Mouse (Mus musculus): ENCODE data around the gene Tcirg1. TPM values are rescaled to one million over a fixed set of nuclear protein-coding genes. Genes with fewer than 3 reads are reported as not detected.

Gene Tcirg1
- polyA plus RNA-seq, 1 experiment from 2014 or later = 24.7 TPM

DNA sequence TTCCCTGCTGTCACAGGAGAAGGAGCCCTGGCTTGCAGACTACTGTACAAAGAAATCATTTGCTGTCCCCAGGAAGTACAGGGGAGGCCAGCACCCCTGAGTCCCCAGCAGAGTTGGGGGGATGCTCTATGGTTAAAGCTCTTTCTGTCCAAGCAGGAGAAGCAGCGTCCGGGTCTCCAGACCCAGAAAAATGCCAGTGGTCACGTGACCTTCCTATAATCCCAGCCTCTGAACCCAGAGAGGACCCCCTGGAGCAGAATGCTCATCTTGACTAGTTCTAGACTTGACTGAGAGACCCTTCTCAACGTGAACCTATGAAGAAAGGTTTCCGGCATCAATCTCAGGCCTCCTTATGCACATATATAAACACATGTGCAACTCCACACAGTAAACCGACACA is 18.9 kb upstream of the Tcirg1 start:
- peaks cover 5% of the 10 kb centered on the region; the same call in 1 of the 2 replicates for H3K27me3 ChIP-seq (replicated peaks)
- H3K9me3 ChIP-seq (replicated peaks) = no peaks in the 10 kb centered on the region
- no peak overlapping the region for H3K27ac ChIP-seq
- ATAC-seq = no peak
- no peak overlapping the region for H3K4me3 ChIP-seq
- no peak overlapping the region for H3K4me2 ChIP-seq
- no peak overlapping the region for H3K9ac ChIP-seq
- 76% methylated on average over 6 of the region's 6 CpGs for WGBS (ENCODE audit: insufficient replicate concordance)
- peaks cover 49% of the 10 kb centered on the region for H3K4me1 ChIP-seq
- H3K36me3 ChIP-seq = no peaks in the 10 kb centered on the region

GRCm38 (mm10) chr19:3924868-3925267 is 17.9 kb upstream of the Tcirg1 start:
- Histone ChIP-seq H3K9ac (no peak overlapping the region), H3K27ac (no peak overlapping the region), H3K4me1 (peaks cover 39% of the 10 kb centered on the region), H3K4me3 (no peak overlapping the region), H3K4me2 (no peak overlapping the region), H3K27me3 (replicated peaks) (peaks cover 5% of the 10 kb centered on the region; the same call in 1 of the 2 replicates), H3K9me3 (replicated peaks) (no peaks in the 10 kb centered on the region), H3K36me3 (no peaks in the 10 kb centered on the region)
- ATAC-seq = no peak
- WGBS (ENCODE audit: insufficient replicate concordance) = 66% methylated on average over 7 of the region's 7 CpGs

DNA sequence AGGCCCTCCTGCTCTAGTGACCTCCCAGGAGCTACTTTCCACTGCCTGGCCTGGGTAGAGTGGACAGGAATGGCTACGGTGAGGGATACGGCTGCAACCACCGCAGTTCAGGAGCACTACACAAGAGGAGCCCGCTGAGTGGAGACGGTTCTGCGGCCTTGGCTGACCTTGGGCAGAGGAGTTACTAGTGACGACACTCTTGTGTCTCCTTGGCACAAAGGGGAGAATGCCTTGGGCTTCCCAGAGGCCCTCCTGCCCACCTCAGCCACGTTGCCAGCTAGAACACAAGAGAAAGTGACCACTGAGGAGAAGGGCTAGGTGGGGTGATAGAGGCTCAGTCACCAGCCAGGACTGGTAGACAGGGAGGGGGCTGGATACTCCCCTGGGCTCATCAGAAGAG is 17.3 kb upstream of the Tcirg1 start:
- H3K4me2 ChIP-seq = no peak overlapping the region
- peaks cover 33% of the 10 kb centered on the region for H3K4me1 ChIP-seq
- no peak overlapping the region for H3K4me3 ChIP-seq
- H3K27me3 ChIP-seq (replicated peaks) = no peaks in the 10 kb centered on the region; the same call in 1 of the 2 replicates
- no peak overlapping the region; the same call in 1 of the 2 replicates for H3K27ac ChIP-seq
- H3K9me3 ChIP-seq (replicated peaks) = no peaks in the 10 kb centered on the region
- H3K36me3 ChIP-seq = no peaks in the 10 kb centered on the region
- ATAC-seq = no peak
- no peak overlapping the region for H3K9ac ChIP-seq
- 76% methylated on average over 8 of the region's 8 CpGs for WGBS (ENCODE audit: insufficient replicate concordance)

DNA sequence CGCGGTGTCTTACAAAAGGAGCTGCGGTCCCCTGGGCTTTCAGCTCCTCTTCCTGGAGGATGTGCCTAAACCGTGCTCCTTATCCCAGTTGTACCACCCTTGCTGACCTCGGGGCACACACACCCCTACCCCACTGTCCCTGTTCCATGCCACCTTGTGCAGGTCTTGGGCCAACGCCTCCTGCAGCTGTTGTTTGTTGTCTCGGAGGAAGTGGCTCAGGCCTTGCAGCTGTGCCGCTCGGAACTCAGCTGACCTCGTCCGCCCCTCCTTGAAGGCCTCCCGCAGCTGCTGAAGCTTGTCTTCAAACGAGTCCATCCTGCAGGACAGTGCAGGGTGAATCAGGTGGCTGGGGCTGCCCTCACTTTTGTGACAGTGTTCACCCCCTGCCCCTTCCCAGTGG is 16.7 kb upstream of the Tcirg1 start:
- Histone ChIP-seq H3K4me2 (no peak overlapping the region), H3K4me3 (no peak overlapping the region), H3K27ac (no peak overlapping the region), H3K4me1 (peaks cover 29% of the 10 kb centered on the region), H3K36me3 (no peaks in the 10 kb centered on the region), H3K9ac (no peak overlapping the region), H3K27me3 (replicated peaks) (no peaks in the 10 kb centered on the region; the same call in 1 of the 2 replicates), H3K9me3 (replicated peaks) (no peaks in the 10 kb centered on the region)
- ATAC-seq = no peak
- 54% methylated on average over 13 of the region's 13 CpGs for WGBS (ENCODE audit: insufficient replicate concordance)

GRCm38 (mm10) chr19:3922661-3923371 is 15.9 kb upstream of the Tcirg1 start:
- Histone ChIP-seq H3K9me3 (replicated peaks) (no peaks in the 10 kb centered on the region), H3K36me3 (no peaks in the 10 kb centered on the region), H3K4me2 (no peak overlapping the region), H3K9ac (no peak overlapping the region), H3K4me3 (no peak overlapping the region), H3K27me3 (replicated peaks) (no peaks in the 10 kb centered on the region; the same call in 1 of the 2 replicates), H3K27ac (no peak overlapping the region), H3K4me1 (peaks cover 29% of the 10 kb centered on the region)
- ATAC-seq = no peak
- WGBS (ENCODE audit: insufficient replicate concordance) = 42% methylated on average over 10 of the region's 10 CpGs

- H3K4me3 ChIP-seq = no peak overlapping the region
- peaks cover 22% of the 10 kb centered on the region for H3K4me1 ChIP-seq
- no peaks in the 10 kb centered on the region for H3K27me3 ChIP-seq (replicated peaks)
- no peak overlapping the region for H3K4me2 ChIP-seq
- no peaks in the 10 kb centered on the region for H3K36me3 ChIP-seq
- no peak overlapping the region for H3K27ac ChIP-seq
- H3K9ac ChIP-seq = no peak overlapping the region
- no peaks in the 10 kb centered on the region for H3K9me3 ChIP-seq (replicated peaks)
- ATAC-seq = no peak
Measured at GRCm38 (mm10) chr19:3919928-3920327, 13.0 kb upstream of the Tcirg1 start.

DNA sequence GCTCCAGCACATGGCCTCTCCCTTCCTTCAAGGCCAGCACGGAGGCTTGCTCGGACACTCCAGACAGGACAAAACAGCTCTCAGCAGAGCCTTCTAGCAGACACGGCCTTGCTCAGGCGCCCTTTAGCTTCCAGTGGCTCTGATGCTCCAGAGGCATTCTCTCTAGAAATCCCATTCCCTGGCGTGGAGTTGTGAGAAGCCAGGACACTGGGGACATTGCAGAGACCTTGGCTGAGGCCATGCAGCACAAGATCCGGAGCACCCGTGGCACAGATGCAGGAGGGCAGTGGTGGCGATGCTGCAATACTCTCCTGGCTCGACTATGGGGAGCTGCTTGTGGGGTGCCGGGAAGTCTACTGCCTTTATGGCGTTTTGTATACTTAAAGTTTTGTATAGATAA is 9.8 kb upstream of the Tcirg1 start:
- WGBS (ENCODE audit: insufficient replicate concordance) = 74% methylated on average over 11 of the region's 11 CpGs
- H3K4me3 ChIP-seq = no peak overlapping the region
- no peaks in the 10 kb centered on the region for H3K9me3 ChIP-seq (replicated peaks)
- H3K4me2 ChIP-seq = no peak overlapping the region
- H3K9ac ChIP-seq = 0 out of 2 replicates have a peak overlapping the region, but pooled peaks have one; percentile 12
- H3K4me1 ChIP-seq = peaks cover 25% of the 10 kb centered on the region
- H3K27ac ChIP-seq = no peak overlapping the region
- no peaks in the 10 kb centered on the region for H3K36me3 ChIP-seq
- ATAC-seq = no peak
- H3K27me3 ChIP-seq (replicated peaks) = no peaks in the 10 kb centered on the region

DNA sequence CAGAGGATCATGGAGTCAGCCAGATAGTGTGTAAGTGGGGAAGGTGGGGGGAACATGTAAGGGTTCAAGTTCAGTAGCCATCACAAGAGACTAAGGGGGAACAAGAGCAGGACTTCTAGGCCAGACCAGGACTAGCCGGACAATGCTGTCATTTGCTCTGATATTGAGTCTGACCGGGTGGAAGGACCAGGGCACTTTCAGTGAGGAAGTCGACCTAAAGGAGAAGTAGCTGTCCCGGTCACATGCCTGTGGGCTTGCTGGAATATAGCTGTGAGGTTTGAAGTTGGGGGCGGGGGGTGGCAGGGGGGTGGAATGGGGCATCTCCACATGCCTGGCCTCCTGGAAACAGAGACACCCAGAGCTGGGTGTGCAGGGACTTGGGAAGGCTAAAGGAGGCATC is 7.6 kb upstream of the Tcirg1 start:
- ATAC-seq = no peak
- WGBS (ENCODE audit: insufficient replicate concordance) = 53% methylated on average over 5 of the region's 5 CpGs
- peaks cover 36% of the 10 kb centered on the region for H3K4me1 ChIP-seq
- H3K27ac ChIP-seq = no peak overlapping the region
- no peak overlapping the region; the same call in 1 of the 2 replicates for H3K4me3 ChIP-seq
- H3K27me3 ChIP-seq (replicated peaks) = no peaks in the 10 kb centered on the region
- no peaks in the 10 kb centered on the region for H3K9me3 ChIP-seq (replicated peaks)
- H3K36me3 ChIP-seq = peaks cover 17% of the 10 kb centered on the region
- H3K4me2 ChIP-seq = peak overlapping the region; percentile 77
- H3K9ac ChIP-seq = peak overlapping the region; percentile 18; the same call in 1 of the 2 replicates

GRCm38 (mm10) chr19:3913692-3914091 is 6.8 kb upstream of the Tcirg1 start:
- Histone ChIP-seq H3K4me1 (peaks cover 36% of the 10 kb centered on the region), H3K4me3 (peak overlapping the region; percentile 76), H3K9ac (peak overlapping the region; percentile 71), H3K27ac (peak overlapping the region; percentile 77), H3K36me3 (peaks cover 24% of the 10 kb centered on the region), H3K27me3 (replicated peaks) (no peaks in the 10 kb centered on the region), H3K9me3 (replicated peaks) (no peaks in the 10 kb centered on the region), H3K4me2 (peak overlapping the region; percentile 77)
- ATAC-seq = no peak
- 73% methylated on average over 8 of the region's 8 CpGs for WGBS (ENCODE audit: insufficient replicate concordance)

GRCm38 (mm10) chr19:3912337-3913204 is 5.6 kb upstream of the Tcirg1 start, which contains the start of gene Ndufs8:
Gene Ndufs8, minus strand, starts transcription at chr19:3912774.
- Histone ChIP-seq H3K27me3 (replicated peaks) (no peaks in the 10 kb centered on the region), H3K27ac (peak within 1 kb of the TSS; percentile 81), H3K9me3 (replicated peaks) (no peaks in the 10 kb centered on the region), H3K9ac (peak within 1 kb of the TSS; percentile 75), H3K36me3 (peaks cover 34% of the 10 kb centered on the region), H3K4me3 (peak within 1 kb of the TSS; percentile 76), H3K4me2 (peak within 1 kb of the TSS; percentile 82), H3K4me1 (peaks cover 41% of the 10 kb centered on the region)
- peak; percentile 95 for ATAC-seq
- WGBS (ENCODE audit: insufficient replicate concordance) = under 1% methylated on average over 43 of the region's 43 CpGs

- Histone ChIP-seq H3K27me3 (replicated peaks) (no peaks in the 10 kb centered on the region), H3K4me2 (no peak overlapping the region), H3K9ac (no peak overlapping the region), H3K4me1 (peaks cover 64% of the 10 kb centered on the region), H3K4me3 (no peak overlapping the region), H3K36me3 (peaks cover 34% of the 10 kb centered on the region), H3K27ac (no peak overlapping the region), H3K9me3 (replicated peaks) (no peaks in the 10 kb centered on the region)
- WGBS (ENCODE audit: insufficient replicate concordance) = 64% methylated on average over 5 of the region's 5 CpGs
- no peak for ATAC-seq
Measured at GRCm38 (mm10) chr19:3910206-3910605, 3.3 kb upstream of the Tcirg1 start.

All from liver, embryonic 12.5 days (tissue).